Mouse (Mus musculus) lung, postnatal 0 days (tissue): ENCODE data around the gene Tufm. TPM values are rescaled to one million over a fixed set of nuclear protein-coding genes. Genes with fewer than 3 reads are reported as not detected.

Experiments
- ATAC-seq: fragments of 200-750 bp; cut with Nextera tagmentation; 2 replicates; pipeline ENCODE4 v1.8.0; 2017; ENCODE audit warnings: moderate library complexity
- DNase-seq: peaks from one replicate; pipeline ENCODE4 v3.0.0-alpha.2; 2016; ENCODE audit warnings: low spot score
- H3K27ac ChIP-seq: fragments of 300-500 bp; sonication (generic); 2 replicates; pipeline ENCODE4 v1.5.1; 2014; ENCODE audit warnings: antibody characterized with exemption, mild to moderate bottlenecking, low read length, mixed read lengths
- H3K27me3 ChIP-seq: fragments of 300-500 bp; sonication (generic); replicated peaks from 2 replicates; pipeline ENCODE4 v1.6.1; 2014; ENCODE audit warnings: low read length, mixed read lengths; ENCODE audit not compliant: insufficient read depth
- H3K36me3 ChIP-seq: fragments of 300-500 bp; sonication (generic); 2 replicates; pipeline ENCODE4 v1.6.1; 2014; ENCODE audit warnings: low read length, mixed read lengths; ENCODE audit not compliant: insufficient read depth
- H3K4me1 ChIP-seq: fragments of 300-500 bp; sonication (generic); 2 replicates; pipeline ENCODE4 v1.6.1; 2014; ENCODE audit warnings: antibody characterized with exemption, low read depth, low read length, mixed read lengths; ENCODE audit not compliant: insufficient read depth
- H3K4me2 ChIP-seq: fragments of 300-500 bp; sonication (generic); replicated peaks from 2 replicates; pipeline ENCODE4 v1.6.1; 2014; ENCODE audit warnings: low read depth, mild to moderate bottlenecking, low read length, moderate library complexity, mixed read lengths
- H3K4me3 ChIP-seq: fragments of 300-500 bp; sonication (generic); 2 replicates; pipeline ENCODE4 v1.5.1; 2014; ENCODE audit warnings: low read depth, low read length
- H3K9ac ChIP-seq: fragments of 300-500 bp; sonication (generic); replicated peaks from 2 replicates; pipeline ENCODE4 v1.6.1; 2014; ENCODE audit warnings: low read depth, mild to moderate bottlenecking
- H3K9me3 ChIP-seq: fragments of 300-500 bp; sonication (generic); 2 replicates; pipeline ENCODE4 v1.6.1; 2016; ENCODE audit warnings: low read length, mixed read lengths
- CTCF ChIP-seq: IDR thresholded peaks from 2 replicates; pipeline ENCODE4 v1.5.1; 2016; ENCODE audit warnings: antibody characterized with exemption, mild to moderate bottlenecking
- EP300 ChIP-seq: IDR thresholded peaks from 2 replicates; pipeline ENCODE4 v1.6.1; 2016; ENCODE audit warnings: antibody characterized with exemption, mild to moderate bottlenecking, control low read depth
- WGBS: fragments of 180-500 bp; shearing (Covaris S2); extraction: QIAGEN DNeasy Blood & Tissue Kit; methylation state at CpG from one replicate; pipeline ENCODE4 v1.1.7; 2014; 5-methylcytosine and 5-hydroxymethylcytosine counted together
- polyA plus RNA-seq: library from polyadenylated mRNA; unstranded; fragments of >200 nt; fragmentation: Nextera tagmentation; extraction: Ambion mirVana; gene quantifications from 2 replicates; pipeline ENCODE4 v1.2.1, GENCODE M21; 2015

Tufm gene
- polyA plus RNA-seq, 1 experiment from 2014 or later = 47.3 TPM

DNA sequence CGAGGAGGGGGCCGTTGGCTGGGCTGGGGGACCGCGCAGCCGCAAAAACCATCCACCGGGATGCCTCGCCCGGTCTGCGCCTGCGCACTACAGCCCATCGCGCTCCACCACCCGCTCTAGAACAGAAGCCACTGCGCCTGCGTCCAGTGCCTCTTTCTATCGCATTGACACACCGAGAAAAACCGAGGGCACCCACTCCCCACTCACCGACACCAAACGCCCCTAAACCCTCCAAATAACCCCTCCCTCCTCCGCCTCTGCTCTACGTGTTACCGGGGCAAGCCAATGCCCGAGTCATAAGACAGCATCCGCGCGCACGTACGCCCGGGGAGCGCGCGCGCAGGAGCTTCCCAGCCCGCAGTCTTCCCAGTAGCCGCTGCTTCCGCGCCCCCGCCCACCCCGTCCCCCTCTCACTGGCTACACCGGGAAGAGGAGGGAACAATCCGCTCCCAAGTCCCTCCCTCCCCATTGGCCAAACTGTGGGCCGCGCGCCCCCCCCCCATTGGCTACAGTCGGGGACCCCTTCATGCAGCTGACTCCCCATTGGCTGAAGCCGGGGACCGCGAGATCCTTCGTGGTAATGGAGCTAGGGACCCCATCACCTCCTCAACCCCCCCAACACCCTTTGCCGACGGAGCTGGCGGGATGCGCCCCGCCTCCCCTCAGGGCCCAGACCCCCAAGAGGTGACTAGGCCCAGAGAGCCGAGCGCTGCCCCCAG, 15.0 kb downstream of the Tufm start:
- under 1% methylated on average over 50 of the region's 57 CpGs for WGBS

DNA sequence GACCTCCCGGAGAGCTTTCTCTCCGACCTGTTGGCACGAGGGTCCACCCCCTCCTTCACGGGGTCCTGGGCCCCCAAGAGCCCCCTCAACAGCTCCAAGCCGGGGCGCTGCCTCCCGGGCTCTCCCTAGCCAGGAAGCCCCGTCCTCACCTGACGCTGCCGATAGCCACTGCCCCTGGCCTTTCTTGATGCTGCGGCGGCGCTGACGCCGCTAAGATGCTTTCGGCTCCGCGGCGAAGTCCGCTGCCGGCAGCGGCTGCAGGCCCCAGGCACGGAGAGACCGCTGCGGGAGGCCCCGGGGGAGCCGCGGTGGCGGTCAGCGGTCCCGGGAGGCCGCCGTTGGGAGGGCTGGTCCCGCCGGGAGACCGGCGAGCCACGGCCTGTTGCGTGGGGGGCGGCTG, 15.6 kb downstream of the Tufm start:
- DNase-seq (no peak), ATAC-seq (no peak)
- Histone ChIP-seq H3K36me3 (peaks cover 27% of the 10 kb centered on the region), H3K4me1 (0 out of 2 replicates have a peak, but pooled peaks cover 3% of the 10 kb centered on the region), H3K4me3 (peak overlapping the region; percentile 83), H3K9ac (peak overlapping the region; percentile 93), H3K4me2 (peak overlapping the region; percentile 62), H3K9me3 (no peaks in the 10 kb centered on the region), H3K27ac (peak overlapping the region; percentile 99), H3K27me3 (no peaks in the 10 kb centered on the region)
- WGBS = 1% methylated on average over 40 of the region's 40 CpGs
- TF ChIP-seq EP300 = no peak
- no peak for TF ChIP-seq CTCF

More for the DNA sequence above, 15.0 kb downstream of the Tufm start:
- Histone ChIP-seq H3K36me3 (peaks cover 32% of the 10 kb centered on the region), H3K9me3 (no peaks in the 10 kb centered on the region), H3K27me3 (no peaks in the 10 kb centered on the region), H3K4me1 (0 out of 2 replicates have a peak, but pooled peaks cover 3% of the 10 kb centered on the region), H3K4me2 (peak overlapping the region; percentile 62), H3K9ac (peak overlapping the region; percentile 93), H3K27ac (peak overlapping the region; percentile 99), H3K4me3 (peak overlapping the region; percentile 83)
- DNase-seq (peak; percentile 98), ATAC-seq (peak; percentile 84)
- TF ChIP-seq EP300 (peak; percentile 32; the same call in 1 of the 2 replicates), CTCF (no peak)

DNA sequence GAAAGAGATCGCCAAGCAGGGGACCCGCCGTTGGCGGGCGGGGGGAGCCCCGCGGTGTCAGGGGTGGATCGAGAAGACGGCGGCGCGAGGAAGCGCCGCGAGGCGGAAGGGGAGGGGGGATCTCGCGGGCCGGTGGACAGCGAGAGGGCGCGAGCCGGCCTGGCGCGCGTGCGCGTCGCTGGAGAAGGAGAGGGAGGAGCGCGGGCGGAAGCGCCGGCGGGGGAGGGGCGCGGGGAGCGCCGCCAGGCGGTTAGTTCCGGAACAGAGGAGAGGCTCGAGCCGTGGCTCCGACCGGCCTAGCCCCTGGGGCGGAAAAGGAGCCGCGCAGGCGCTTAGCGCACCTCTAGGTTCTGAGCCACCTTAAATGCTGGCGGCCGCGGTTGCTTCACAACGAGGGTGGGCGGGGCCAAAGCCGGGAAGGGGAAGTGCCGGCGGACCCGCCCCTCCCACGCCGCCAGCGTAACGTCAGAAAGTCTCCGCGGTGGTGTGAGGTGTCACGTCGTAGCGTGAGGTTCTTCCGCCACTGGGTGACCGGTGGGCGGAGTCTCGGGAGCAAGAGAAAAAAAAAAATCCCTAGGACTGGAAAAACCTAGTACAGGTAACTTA, 16.2 kb downstream of the Tufm start, which contains the start of gene Atxn2l:
Gene Atxn2l, minus strand, starts transcription at position 165 of the 606 bp plus-strand sequence.
- H3K4me2 ChIP-seq = peak within 1 kb of the TSS; percentile 62

GRCm38 (mm10) chr7:126504913-126505312, 17.8 kb downstream of the Tufm start:
- Histone ChIP-seq H3K9ac (no peak overlapping the region), H3K27me3 (no peaks in the 10 kb centered on the region), H3K4me3 (no peak overlapping the region), H3K4me1 (0 out of 2 replicates have a peak, but pooled peaks cover 3% of the 10 kb centered on the region), H3K36me3 (peaks cover 11% of the 10 kb centered on the region), H3K27ac (no peak overlapping the region), H3K4me2 (no peak overlapping the region), H3K9me3 (no peaks in the 10 kb centered on the region)
- no peak for DNase-seq
- no peak for TF ChIP-seq EP300
- no peak for TF ChIP-seq CTCF
- ATAC-seq = no peak
- 48% methylated on average over 2 of the region's 2 CpGs for WGBS

More for the DNA sequence above, 16.2 kb downstream of the Tufm start, which contains the start of gene Atxn2l:
- peak; percentile 90 for ATAC-seq
- H3K4me3 ChIP-seq = peak within 1 kb of the TSS; percentile 83
- WGBS = 0% methylated on average over 35 of the region's 72 CpGs
- 0 out of 2 replicates have a peak, but pooled peaks cover 3% of the 10 kb centered on the region for H3K4me1 ChIP-seq
- peak; percentile 99 for DNase-seq
- peaks cover 20% of the 10 kb centered on the region for H3K36me3 ChIP-seq
- H3K9ac ChIP-seq = peak within 1 kb of the TSS; percentile 93
- TF ChIP-seq CTCF (peak; percentile 69), EP300 (peak; percentile 85)
- H3K27ac ChIP-seq = peak within 1 kb of the TSS; percentile 99
- no peaks in the 10 kb centered on the region for H3K9me3 ChIP-seq
- no peaks in the 10 kb centered on the region for H3K27me3 ChIP-seq

GRCm38 (mm10) chr7:126507126-126507778, 20.1 kb downstream of the Tufm start:
- H3K27me3 ChIP-seq = no peaks in the 10 kb centered on the region
- H3K27ac ChIP-seq = no peak overlapping the region
- ATAC-seq (no peak), DNase-seq (no peak)
- no peak overlapping the region for H3K9ac ChIP-seq
- no peak overlapping the region for H3K4me3 ChIP-seq
- no peaks in the 10 kb centered on the region for H3K36me3 ChIP-seq
- 0 out of 2 replicates have a peak, but pooled peaks cover 3% of the 10 kb centered on the region for H3K4me1 ChIP-seq
- H3K9me3 ChIP-seq = no peaks in the 10 kb centered on the region
- H3K4me2 ChIP-seq = no peak overlapping the region
- TF ChIP-seq EP300 = no peak
- TF ChIP-seq CTCF = no peak
- WGBS = 66% methylated on average over 8 of the region's 8 CpGs

- no peaks in the 10 kb centered on the region for H3K27me3 ChIP-seq
- H3K36me3 ChIP-seq = no peaks in the 10 kb centered on the region
- H3K9ac ChIP-seq = no peak overlapping the region
- no peaks in the 10 kb centered on the region for H3K4me1 ChIP-seq
- H3K9me3 ChIP-seq = no peaks in the 10 kb centered on the region
- H3K4me3 ChIP-seq = no peak overlapping the region
- no peak; the same call in 1 of the 2 replicates for ATAC-seq
- 55% methylated on average over 3 of the region's 3 CpGs for WGBS
- no peak for TF ChIP-seq CTCF
- no peak for TF ChIP-seq EP300
- H3K4me2 ChIP-seq = no peak overlapping the region
- H3K27ac ChIP-seq = no peak overlapping the region
- no peak for DNase-seq
Observed at GRCm38 (mm10) chr7:126511287-126511686, 24.1 kb downstream of the Tufm start.
